Mouse (Mus musculus): Measurements from ENCODE around the gene Gcg. TPM values are rescaled to one million over a fixed set of nuclear protein-coding genes. Genes with fewer than 3 reads are reported as not detected.
A peak's percentile ranks its signal among the peaks of the same experiment; 100 is the strongest.

The Gcg gene
- total RNA-seq, 2 experiments from 2014 or later, result not detected

GRCm38 (mm10) chr2:62460815-62461450, 22.5 kb downstream of the Gcg start:
- intact Hi-C loops (cut with DNase I), result loop anchor here (10.0 kb wide), 1 partner anchor 164 kb away; no protein-coding TSS in a partner anchor

GRCm38 (mm10) chr2:62460231-62460710, 23.2 kb downstream of the Gcg start:
- DNase-seq, result no peak
- intact Hi-C loops (cut with DNase I), result loop anchor here (10.0 kb wide), 1 partner anchor 165 kb away; no protein-coding TSS in a partner anchor

More at GRCm38 (mm10) chr2:62460815-62461450, 22.5 kb downstream of the Gcg start:
- DNase-seq, result no peak

- intact Hi-C loops (cut with DNase I), result loop anchor here (2.0 to 10.0 kb wide), 2 partner anchors 165 to 473 kb away; no protein-coding TSS in a partner anchor
- DNase-seq, result no peak
Measured at GRCm38 (mm10) chr2:62459241-62460174, 23.9 kb downstream of the Gcg start.

- no peak for DNase-seq
- intact Hi-C loops (cut with DNase I), result loop anchor here (1.0 to 2.0 kb wide), 2 partner anchors 110 to 471 kb away; no protein-coding TSS in a partner anchor
Measured at GRCm38 (mm10) chr2:62458070-62458469, 25.4 kb downstream of the Gcg start.

GRCm38 (mm10) chr2:62454991-62455390, 28.5 kb downstream of the Gcg start:
- intact Hi-C loops (cut with DNase I), result no loop called here
- no peak for DNase-seq

- intact Hi-C loops (cut with DNase I), result no loop called here
Measured at GRCm38 (mm10) chr2:62454033-62454432, 29.4 kb downstream of the Gcg start.

GRCm38 (mm10) chr2:62450364-62450763, 33.1 kb downstream of the Gcg start:
- no peak for DNase-seq
- intact Hi-C loops (cut with DNase I), result no loop called here

More at GRCm38 (mm10) chr2:62454033-62454432, 29.4 kb downstream of the Gcg start:
- DNase-seq, result no peak

- intact Hi-C loops (cut with DNase I), result no loop called here
- no peak for DNase-seq
Measured at GRCm38 (mm10) chr2:62449692-62450346, 33.6 kb downstream of the Gcg start.

- DNase-seq, result peak; percentile 31 to 42
- intact Hi-C loops (cut with DNase I), result no loop called here
Measured at GRCm38 (mm10) chr2:62440802-62441544, 42.5 kb downstream of the Gcg start.

GRCm38 (mm10) chr2:62440083-62440482, 43.4 kb downstream of the Gcg start:
- intact Hi-C loops (cut with DNase I), result no loop called here

GRCm38 (mm10) chr2:62431245-62431795, 52.1 kb downstream of the Gcg start:
- intact Hi-C loops (cut with DNase I), result no loop called here
- no peak for DNase-seq

More at GRCm38 (mm10) chr2:62440083-62440482, 43.4 kb downstream of the Gcg start:
- DNase-seq, result no peak

- intact Hi-C loops (cut with DNase I), result no loop called here
- peak in 1 of 2 experiments; percentile 31 for DNase-seq
Measured at GRCm38 (mm10) chr2:62425941-62426340, 57.5 kb downstream of the Gcg start.

Other genes starting within 250 kb of the Gcg start
- gene Dpp4, start 71.4 kb downstream of the Gcg start, total RNA-seq (2021), result 1 to 10 TPM; 5.2 to 5.9 TPM
- 1 to 10 TPM; 2.9 to 3.7 TPM for gene Fap, start 90.4 kb upstream of the Gcg start, total RNA-seq (2021)
- 1 to 10 TPM; 6.1 to 8.6 TPM for gene Ifih1, start 162.6 kb upstream of the Gcg start, total RNA-seq (2021)
- gene Gca, start 180.6 kb upstream of the Gcg start, total RNA-seq (2021), result 10 to 100 TPM; 26.4 to 29.9 TPM